Mouse (Mus musculus): Measurements from ENCODE around the gene Epha6.

Epha6 gene

GRCm38 (mm10) chr16:59639102-59639691 is 966.1 kb downstream of the Epha6 start, which contains the start of gene Arl6:
TSS of gene Arl6 (minus strand) at chr16:59639391.
- DNase-seq = peak; percentile 95 to 97

GRCm38 (mm10) chr16:59634598-59634997 is 970.7 kb downstream of the Epha6 start:
- DNase-seq = no peak

GRCm38 (mm10) chr16:59621554-59621953 is 983.8 kb downstream of the Epha6 start:
- no peak for DNase-seq

- peak; percentile 36 to 47 for DNase-seq
Measured at GRCm38 (mm10) chr16:59617167-59617566, 988.2 kb downstream of the Epha6 start.

GRCm38 (mm10) chr16:59615675-59616074 is 989.7 kb downstream of the Epha6 start:
- DNase-seq = no peak

- no peak for DNase-seq
Measured at GRCm38 (mm10) chr16:59610750-59611149, 994.6 kb downstream of the Epha6 start.

GRCm38 (mm10) chr16:59604078-59604781 is 1001.1 kb downstream of the Epha6 start:
- DNase-seq = peak; percentile 10 to 15

Measured in B cell, adult 2 months (primary cell).